Mouse (Mus musculus) CH12.LX (cell line): ENCODE results near the gene Avpi1. TPM values are rescaled to one million over a fixed set of nuclear protein-coding genes. Genes with fewer than 3 reads are reported as not detected.

ENCODE experiments used
- DNase-seq: peaks from one replicate; pipeline ENCODE4 v3.0.0-alpha.2; 2013; ENCODE audit errors: extremely low read depth
- H3K27ac ChIP-seq: 2 replicates; pipeline ENCODE4 v1.5.1; 2012; ENCODE audit warnings: low read depth, mild to moderate bottlenecking, control low read depth, moderate library complexity; ENCODE audit not compliant: insufficient read depth
- H3K27me3 ChIP-seq: replicated peaks from 2 replicates; pipeline ENCODE3; 2012; ENCODE audit warnings: inconsistent platforms
- H3K36me3 ChIP-seq, 2 experiments: replicated peaks in 1 of 2; 2 replicates each; pipeline versions ENCODE3 to v1.6.1; 2012; ENCODE audit warnings: inconsistent platforms in 1 of 2, low read length in 1 of 2, mild to moderate bottlenecking in 1 of 2, mixed read lengths in 1 of 2, moderate library complexity in 1 of 2; ENCODE audit not compliant: control insufficient read depth in 1 of 2, insufficient read depth in 1 of 2
- H3K4me1 ChIP-seq, 2 experiments: 2 replicates each; pipeline ENCODE4 v1.6.1; 2012; ENCODE audit warnings: inconsistent platforms in 1 of 2, moderate library complexity in 1 of 2; ENCODE audit not compliant: insufficient read depth in 2 of 2, control insufficient read depth in 1 of 2
- H3K4me2 ChIP-seq: 2 replicates; pipeline ENCODE4 v1.6.1; 2012; ENCODE audit warnings: low read depth, mild to moderate bottlenecking, control low read depth; ENCODE audit not compliant: poor library complexity, insufficient read depth, severe bottlenecking
- H3K4me3 ChIP-seq, 3 experiments: fragments of 150-350 bp in 1 of 3; sonication (generic) in 1 of 3; replicated peaks in 1 of 3; 2 replicates each; pipeline versions ENCODE3 to v1.5.1; 2011 to 2012; ENCODE audit warnings: low read depth in 2 of 3, low read length in 2 of 3, mild to moderate bottlenecking in 2 of 3, moderate library complexity in 2 of 3, control low read depth in 1 of 3, improper control_type of control experiment in 1 of 3, inconsistent platforms in 1 of 3, mixed read lengths in 1 of 3; ENCODE audit not compliant: poor library complexity in 1 of 3
- H3K79me2 ChIP-seq: replicated peaks from 2 replicates; pipeline ENCODE4 v1.6.1; 2012; ENCODE audit warnings: mild to moderate bottlenecking, moderate library complexity; ENCODE audit not compliant: control insufficient read depth, poor library complexity, insufficient read depth, severe bottlenecking; ENCODE audit errors: extremely low read depth
- H3K9ac ChIP-seq: 2 replicates; pipeline ENCODE4 v1.6.1; 2012; ENCODE audit warnings: low read depth, mild to moderate bottlenecking, control low read depth, moderate library complexity; ENCODE audit not compliant: insufficient read depth
- H3K9me3 ChIP-seq: replicated peaks from 2 replicates; pipeline ENCODE3; 2012; ENCODE audit warnings: low read length, inconsistent platforms, mixed read lengths
- BHLHE40 ChIP-seq: IDR thresholded peaks from 2 replicates; pipeline ENCODE4 v1.6.1; 2011; ENCODE audit warnings: mild to moderate bottlenecking, low read depth, low read length, improper control_type of control experiment
- CHD1 ChIP-seq: IDR thresholded peaks from 2 replicates; pipeline ENCODE4 v1.6.1; 2012; ENCODE audit warnings: low read depth, low read length, improper control_type of control experiment, inconsistent platforms
- CTCF ChIP-seq, 2 experiments: IDR thresholded peaks in 1 of 2; conservative IDR thresholded peaks in 1 of 2; 2 replicates each; pipeline ENCODE4 v1.5.1; 2011 to 2012; ENCODE audit warnings: low read depth in 2 of 2, low read length in 2 of 2, improper control_type of control experiment in 1 of 2, inconsistent platforms in 1 of 2, mild to moderate bottlenecking in 1 of 2, moderate library complexity in 1 of 2
- E2F4 ChIP-seq: IDR thresholded peaks from 2 replicates; pipeline ENCODE4 v1.6.1; 2011; ENCODE audit warnings: low read depth, low read length, improper control_type of control experiment; ENCODE audit not compliant: insufficient replicate concordance
- EP300 ChIP-seq: IDR thresholded peaks from 2 replicates; pipeline ENCODE4 v1.6.1; 2011; ENCODE audit warnings: low read length, improper control_type of control experiment
- ETS1 ChIP-seq: conservative IDR thresholded peaks from 2 replicates; pipeline ENCODE4 v1.6.1; 2012; ENCODE audit warnings: low read depth, mild to moderate bottlenecking, inconsistent platforms, low read length, improper control_type of control experiment, moderate library complexity
- GABPA ChIP-seq: IDR thresholded peaks from 2 replicates; pipeline ENCODE4 v1.6.1; 2012; ENCODE audit warnings: low read depth, low read length, improper control_type of control experiment, inconsistent platforms; ENCODE audit not compliant: insufficient replicate concordance
- HCFC1 ChIP-seq: IDR thresholded peaks from 2 replicates; pipeline ENCODE4 v1.6.1; 2012; ENCODE audit warnings: low read depth, mild to moderate bottlenecking, inconsistent platforms, low read length, improper control_type of control experiment
- IRF4 ChIP-seq: IDR thresholded peaks from 2 replicates; pipeline ENCODE4 v1.6.1; 2014; ENCODE audit warnings: low read depth, mild to moderate bottlenecking, inconsistent platforms, low read length, improper control_type of control experiment
- JUN ChIP-seq: IDR thresholded peaks from 2 replicates; pipeline ENCODE4 v1.6.1; 2011; ENCODE audit warnings: low read depth, mild to moderate bottlenecking, low read length, improper control_type of control experiment, moderate library complexity; ENCODE audit not compliant: insufficient read depth
- JUND ChIP-seq: conservative IDR thresholded peaks from 2 replicates; pipeline ENCODE4 v1.6.1; 2011; ENCODE audit warnings: low read depth, low read length, improper control_type of control experiment
- MAFK ChIP-seq: IDR thresholded peaks from 2 replicates; pipeline ENCODE4 v1.6.1; 2011; ENCODE audit warnings: low read length, improper control_type of control experiment; ENCODE audit not compliant: insufficient replicate concordance
- MAZ ChIP-seq: IDR thresholded peaks from 2 replicates; pipeline ENCODE4 v1.6.1; 2012; ENCODE audit warnings: low read depth, mild to moderate bottlenecking, inconsistent platforms, low read length, improper control_type of control experiment, moderate library complexity
- MXI1 ChIP-seq: IDR thresholded peaks from 2 replicates; pipeline ENCODE4 v1.6.1; 2011; ENCODE audit warnings: mild to moderate bottlenecking, low read depth, low read length, improper control_type of control experiment
- MYC ChIP-seq: IDR thresholded peaks from 2 replicates; pipeline ENCODE4 v1.6.1; 2011; ENCODE audit warnings: low read depth, mild to moderate bottlenecking, improper control_type of control experiment, low read length
- NELFE ChIP-seq: IDR thresholded peaks from 2 replicates; pipeline ENCODE4 v1.6.1; 2011; ENCODE audit warnings: low read depth, low read length, improper control_type of control experiment
- NRF1 ChIP-seq: IDR thresholded peaks from 2 replicates; pipeline ENCODE4 v1.6.1; 2014; ENCODE audit warnings: low read depth, mild to moderate bottlenecking, inconsistent platforms, low read length, improper control_type of control experiment, moderate library complexity
- PAX5 ChIP-seq: IDR thresholded peaks from 2 replicates; pipeline ENCODE4 v1.6.1; 2012; ENCODE audit warnings: low read length, inconsistent platforms, mixed read lengths
- POLR2A ChIP-seq: IDR thresholded peaks from 2 replicates; pipeline ENCODE4 v1.6.1; 2011; ENCODE audit warnings: low read depth, mild to moderate bottlenecking, improper control_type of control experiment, low read length
- RAD21 ChIP-seq: IDR thresholded peaks from 2 replicates; pipeline ENCODE4 v1.6.1; 2011; ENCODE audit warnings: low read depth, mild to moderate bottlenecking, low read length, improper control_type of control experiment, moderate library complexity
- RCOR1 ChIP-seq: conservative IDR thresholded peaks from 2 replicates; pipeline ENCODE4 v1.6.1; 2012; ENCODE audit warnings: low read depth, mild to moderate bottlenecking, inconsistent platforms, low read length, improper control_type of control experiment
- SIN3A ChIP-seq: IDR thresholded peaks from 2 replicates; pipeline ENCODE4 v1.6.1; 2012; ENCODE audit warnings: low read length, improper control_type of control experiment, inconsistent platforms
- SMC3 ChIP-seq: IDR thresholded peaks from 2 replicates; pipeline ENCODE4 v1.6.1; 2011; ENCODE audit warnings: low read depth, low read length, improper control_type of control experiment
- TBP ChIP-seq: conservative IDR thresholded peaks from 2 replicates; pipeline ENCODE4 v1.6.1; 2011; ENCODE audit warnings: low read depth, low read length, improper control_type of control experiment
- TCF12 ChIP-seq: IDR thresholded peaks from 2 replicates; pipeline ENCODE4 v1.6.1; 2014; ENCODE audit warnings: low read depth, mild to moderate bottlenecking, inconsistent platforms, low read length, improper control_type of control experiment
- UBTF ChIP-seq: IDR thresholded peaks from 2 replicates; pipeline ENCODE4 v1.6.1; 2012; ENCODE audit warnings: low read depth, mild to moderate bottlenecking, inconsistent platforms, low read length, improper control_type of control experiment, moderate library complexity
- USF2 ChIP-seq: conservative IDR thresholded peaks from 2 replicates; pipeline ENCODE4 v1.6.1; 2011; ENCODE audit warnings: low read depth, low read length, improper control_type of control experiment
- ZC3H11A ChIP-seq: IDR thresholded peaks from 2 replicates; pipeline ENCODE4 v1.6.1; 2012; ENCODE audit warnings: low read depth, mild to moderate bottlenecking, inconsistent platforms, low read length, improper control_type of control experiment
- ZMIZ1 ChIP-seq: IDR thresholded peaks from 2 replicates; pipeline ENCODE4 v1.6.1; 2012; ENCODE audit warnings: low read depth, mild to moderate bottlenecking, inconsistent platforms, low read length, improper control_type of control experiment
- ZNF384 ChIP-seq: IDR thresholded peaks from 2 replicates; pipeline ENCODE4 v1.6.1; 2012; ENCODE audit warnings: low read depth, low read length, improper control_type of control experiment, inconsistent platforms
- dilution Hi-C: fragments of 300-500 bp; cut with MboI; formaldehyde crosslinking; loops from 2 replicates; pipeline ENCODE4 v1.14.3; 2020; ENCODE audit warnings: low sequenced_read_pairs; ENCODE audit not compliant: extremely low pct_unique_long_range_greater_than_20kb, extremely low pct_ligation_motif_present
- in situ Hi-C: fragments of 300-500 bp; cut with MboI; formaldehyde crosslinking; loops from 3 replicates; pipeline ENCODE4 v1.14.3; 2019; ENCODE audit warnings: low sequenced_read_pairs, low pct_ligation_motif_present, low pct_unique_long_range_greater_than_20kb, mixed read lengths
- polyA plus RNA-seq: library from polyadenylated mRNA; unstranded; fragments of >175 nt; gene quantifications from 2 replicates; pipeline ENCODE4 v1.2.1, GENCODE M21; 2012; ENCODE audit warnings: low read depth; ENCODE audit not compliant: insufficient read length
- total RNA-seq, 2 experiments: library from RNA; depleted of rRNA; stranded (reverse); fragments of 300-350 nt in 1 of 2; fragments of >200 nt in 1 of 2; gene quantifications; 2 replicates each; pipeline ENCODE4 v1.2.3; 2012 to 2014

The Avpi1 gene
- total and polyA plus RNA-seq, 3 experiments: 5.9 to 9.3 (median 9.0) TPM

DNA sequence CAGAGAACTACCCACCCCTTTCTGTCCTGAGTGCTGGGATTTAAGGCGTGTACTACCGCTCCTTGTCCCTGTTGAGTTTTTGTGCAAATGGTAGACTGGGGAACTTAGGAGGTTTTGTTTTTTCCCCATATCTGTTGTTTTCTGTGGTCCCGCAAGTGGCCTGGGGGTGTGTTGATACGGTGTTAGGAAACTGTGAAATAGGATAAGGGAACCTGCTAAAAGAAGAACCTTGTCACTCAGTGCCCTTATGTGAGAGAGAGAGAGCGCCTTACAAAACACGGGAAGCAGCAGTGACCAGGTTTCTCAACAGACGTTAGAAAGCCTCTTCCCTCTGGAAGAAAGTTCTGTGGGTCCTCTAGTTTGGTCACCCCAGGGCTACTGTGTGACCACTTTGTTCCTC, 48.0 kb upstream of the Avpi1 start:
- dilution Hi-C loops: no loop called here
- Histone ChIP-seq H3K4me1 (peaks cover 0 to 4% of the 10 kb centered on the region in 2 experiments; a peak in 2 of 4 replicates), H3K4me3 (no peak overlapping the region), H3K9ac (no peak overlapping the region), H3K36me3 (peaks cover 40 to 75% of the 10 kb centered on the region in 2 experiments), H3K4me2 (no peak overlapping the region), H3K27ac (no peak overlapping the region), H3K9me3 (no peaks in the 10 kb centered on the region), H3K79me2 (peaks cover 5% of the 10 kb centered on the region), H3K27me3 (no peaks in the 10 kb centered on the region)
- no peak for DNase-seq
- TF ChIP-seq UBTF: no peak
- no peak for TF ChIP-seq JUND
- TF ChIP-seq NRF1: no peak
- TF ChIP-seq ZNF384: no peak
- no peak for TF ChIP-seq SIN3A
- no peak for TF ChIP-seq E2F4
- in situ Hi-C loops: no loop called here

GRCm38 (mm10) chr19:42170025-42170969, 41.4 kb upstream of the Avpi1 start:
- Histone ChIP-seq H3K9ac (peak overlapping the region; percentile 80), H3K36me3 (peaks cover 0 to 17% of the 10 kb centered on the region in 2 experiments), H3K79me2 (peaks cover 13% of the 10 kb centered on the region), H3K27ac (no peak overlapping the region), H3K9me3 (no peaks in the 10 kb centered on the region), H3K27me3 (peaks cover 27% of the 10 kb centered on the region), H3K4me1 (peaks cover 6 to 25% of the 10 kb centered on the region in 2 experiments), H3K4me3 (peak overlapping the region; percentile 71 to 94 (median 83)), H3K4me2 (peak overlapping the region; percentile 87)
- DNase-seq: peak; percentile 95
- in situ Hi-C loops: no loop called here
- dilution Hi-C loops: no loop called here
- TF ChIP-seq SMC3 (no peak), JUN (no peak), TCF12 (peak; percentile 60; the same call in 1 of the 2 replicates), USF2 (no peak), BHLHE40 (no peak), PAX5 (no peak), MYC (no peak), NELFE (peak; percentile 87), ZNF384 (peak; percentile 81), GABPA (no peak), ZC3H11A (no peak), CTCF (conservative IDR thresholded peaks at IDR 0.05 in 1 of 2, IDR thresholded peaks at IDR 0.05 in 1 of 2; ENCODE audit: low read depth in 2 of 2, low read length in 2 of 2) (peak in 1 of 2 experiments; percentile 15; a peak in 2 of 4 replicates), EP300 (no peak), POLR2A (peak; percentile 83), HCFC1 (peak; percentile 81), IRF4 (peak; percentile 58), RAD21 (no peak), SIN3A (peak; percentile 90), MXI1 (peak; percentile 47; the same call in 1 of the 2 replicates), ETS1 (no peak), TBP (0 out of 2 replicates have a peak, but pooled peaks have one; percentile 19), ZMIZ1 (peak; percentile 75), NRF1 (peak; percentile 88), CHD1 (no peak), RCOR1 (no peak), UBTF (no peak), JUND (no peak), MAZ (no peak), MAFK (no peak)
